Mouse (Mus musculus): ENCODE data around the gene BC048562. TPM values are rescaled to one million over a fixed set of nuclear protein-coding genes. Genes with fewer than 3 reads are reported as not detected.

BC048562 gene
- not detected in 2 replicates for polyA plus RNA-seq (2015; fragmentation: Nextera tagmentation; extraction: Ambion mirVana)

GRCm38 (mm10) chr9:108436182-108436581, at the start of gene BC048562:
TSS of gene BC048562 (plus strand) at chr9:108436482.
- 69% methylated on average over 3 of the region's 3 CpGs for WGBS
- Histone ChIP-seq H3K4me1 (peaks cover 23% of the 10 kb centered on the region), H3K4me3 (replicated peaks) (no peak within 1 kb of the TSS), H3K9ac (no peak within 1 kb of the TSS), H3K4me2 (replicated peaks) (no peak within 1 kb of the TSS), H3K27me3 (no peaks in the 10 kb centered on the region), H3K9me3 (replicated peaks) (no peaks in the 10 kb centered on the region), H3K27ac (replicated peaks) (no peak within 1 kb of the TSS), H3K36me3 (no peaks in the 10 kb centered on the region)
- no peak for ATAC-seq (ENCODE audit: insufficient number of reproducible peaks, low FRiP score, low TSS enrichment, low read depth)

- H3K36me3 ChIP-seq = peaks cover 89% of the 10 kb centered on the region
- no peaks in the 10 kb centered on the region for H3K9me3 ChIP-seq (replicated peaks)
- no peak overlapping the region for H3K27ac ChIP-seq (replicated peaks)
- whole genome bisulfite sequencing = 89% methylated on average over 4 of the region's 4 CpGs
- H3K4me3 ChIP-seq (replicated peaks) = no peak overlapping the region
- H3K4me2 ChIP-seq (replicated peaks) = no peak overlapping the region
- H3K9ac ChIP-seq = no peak overlapping the region
- no peaks in the 10 kb centered on the region for H3K4me1 ChIP-seq
- no peaks in the 10 kb centered on the region for H3K27me3 ChIP-seq
- no peak for ATAC-seq (ENCODE audit: insufficient number of reproducible peaks, low FRiP score, low TSS enrichment, low read depth)
Measured at GRCm38 (mm10) chr9:108386816-108387215, 49.5 kb upstream of the BC048562 start.

DNA sequence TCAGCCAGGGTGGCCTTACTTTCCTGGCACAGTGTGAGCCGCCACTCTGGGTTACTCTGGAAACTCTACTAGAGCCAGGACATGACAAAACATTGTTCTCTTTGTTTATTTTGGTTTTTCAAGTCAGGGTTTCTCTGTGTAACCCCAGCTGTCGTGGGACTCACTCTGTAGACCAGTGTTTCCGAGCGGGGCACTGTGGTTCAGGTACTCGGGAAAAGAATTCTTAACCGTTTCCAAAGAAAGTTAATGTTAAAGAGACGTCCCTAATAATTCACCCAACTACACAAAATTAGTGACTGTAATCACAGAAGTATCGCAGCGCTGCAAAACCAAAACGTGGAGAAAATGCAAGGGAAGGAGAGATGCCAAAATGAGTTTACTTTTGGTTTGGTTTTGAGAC, 47.7 kb upstream of the BC048562 start:
- H3K9me3 ChIP-seq (replicated peaks) = no peaks in the 10 kb centered on the region
- H3K27ac ChIP-seq (replicated peaks) = no peak overlapping the region
- no peak overlapping the region for H3K4me2 ChIP-seq (replicated peaks)
- no peak overlapping the region for H3K4me3 ChIP-seq (replicated peaks)
- no peak overlapping the region for H3K9ac ChIP-seq
- H3K36me3 ChIP-seq = peaks cover 92% of the 10 kb centered on the region
- ATAC-seq (ENCODE audit: insufficient number of reproducible peaks, low FRiP score, low TSS enrichment, low read depth) = no peak
- WGBS = 89% methylated on average over 10 of the region's 10 CpGs
- H3K27me3 ChIP-seq = no peaks in the 10 kb centered on the region
- H3K4me1 ChIP-seq = no peaks in the 10 kb centered on the region

- 83% methylated on average over 6 of the region's 6 CpGs for WGBS
- no peak for ATAC-seq (ENCODE audit: insufficient number of reproducible peaks, low FRiP score, low TSS enrichment, low read depth)
- H3K9ac ChIP-seq = no peak overlapping the region
- no peaks in the 10 kb centered on the region for H3K9me3 ChIP-seq (replicated peaks)
- H3K4me3 ChIP-seq (replicated peaks) = no peak overlapping the region
- H3K27ac ChIP-seq (replicated peaks) = no peak overlapping the region
- H3K4me2 ChIP-seq (replicated peaks) = no peak overlapping the region
- H3K27me3 ChIP-seq = no peaks in the 10 kb centered on the region
- no peaks in the 10 kb centered on the region for H3K4me1 ChIP-seq
- peaks cover 87% of the 10 kb centered on the region for H3K36me3 ChIP-seq
Measured at GRCm38 (mm10) chr9:108389220-108389619, 47.1 kb upstream of the BC048562 start.

GRCm38 (mm10) chr9:108392676-108393075, 43.6 kb upstream of the BC048562 start, which contains the start of gene 1700102P08Rik:
TSS of gene 1700102P08Rik (plus strand) at chr9:108392805.
- Histone ChIP-seq H3K27ac (replicated peaks) (no peak within 1 kb of the TSS), H3K9me3 (replicated peaks) (no peaks in the 10 kb centered on the region), H3K4me1 (no peaks in the 10 kb centered on the region), H3K9ac (no peak within 1 kb of the TSS), H3K36me3 (peaks cover 66% of the 10 kb centered on the region), H3K4me2 (replicated peaks) (no peak within 1 kb of the TSS), H3K27me3 (no peaks in the 10 kb centered on the region), H3K4me3 (replicated peaks) (no peak within 1 kb of the TSS)
- WGBS = 60% methylated on average over 18 of the region's 18 CpGs
- ATAC-seq (ENCODE audit: insufficient number of reproducible peaks, low FRiP score, low TSS enrichment, low read depth) = no peak

- no peak for ATAC-seq (ENCODE audit: insufficient number of reproducible peaks, low FRiP score, low TSS enrichment, low read depth)
- 90% methylated on average over 6 of the region's 6 CpGs for WGBS
Measured at GRCm38 (mm10) chr9:108394191-108394590, 42.1 kb upstream of the BC048562 start.

GRCm38 (mm10) chr9:108395427-108395826, 40.9 kb upstream of the BC048562 start:
- WGBS = 88% methylated on average over 1 of the region's 1 CpGs
- Histone ChIP-seq H3K27me3 (no peaks in the 10 kb centered on the region), H3K36me3 (peaks cover 40% of the 10 kb centered on the region), H3K4me2 (replicated peaks) (no peak overlapping the region), H3K4me1 (no peaks in the 10 kb centered on the region), H3K27ac (replicated peaks) (no peak overlapping the region), H3K4me3 (replicated peaks) (no peak overlapping the region), H3K9ac (no peak overlapping the region), H3K9me3 (replicated peaks) (no peaks in the 10 kb centered on the region)
- ATAC-seq (ENCODE audit: insufficient number of reproducible peaks, low FRiP score, low TSS enrichment, low read depth) = no peak

More at GRCm38 (mm10) chr9:108394191-108394590, 42.1 kb upstream of the BC048562 start:
- Histone ChIP-seq H3K4me1 (no peaks in the 10 kb centered on the region), H3K9me3 (replicated peaks) (no peaks in the 10 kb centered on the region), H3K27ac (replicated peaks) (no peak overlapping the region), H3K36me3 (peaks cover 51% of the 10 kb centered on the region), H3K9ac (no peak overlapping the region), H3K4me2 (replicated peaks) (no peak overlapping the region), H3K4me3 (replicated peaks) (no peak overlapping the region), H3K27me3 (no peaks in the 10 kb centered on the region)

DNA sequence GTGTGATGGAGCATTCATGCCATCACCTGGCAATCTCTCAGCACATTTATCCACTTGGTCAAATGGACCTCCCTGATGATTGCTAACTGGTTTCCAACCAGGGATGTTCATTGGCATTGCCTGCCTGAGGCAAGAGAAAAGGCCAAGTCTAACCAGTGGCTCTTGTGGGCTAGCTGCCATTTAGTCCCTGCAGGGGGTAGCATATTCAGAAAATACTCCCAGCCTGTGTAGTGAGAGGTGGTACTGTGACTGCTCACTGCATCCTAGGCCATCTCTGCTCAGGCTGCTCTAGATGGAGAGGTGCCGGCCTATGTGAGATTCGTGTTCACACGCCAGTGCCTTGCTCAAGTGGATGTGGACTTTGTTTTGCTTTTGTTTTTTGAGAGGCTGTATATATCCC, 38.0 kb upstream of the BC048562 start:
- H3K9me3 ChIP-seq (replicated peaks) = no peaks in the 10 kb centered on the region
- 90% methylated on average over 3 of the region's 3 CpGs for WGBS

GRCm38 (mm10) chr9:108401186-108401960, 34.9 kb upstream of the BC048562 start:
- H3K36me3 ChIP-seq = no peaks in the 10 kb centered on the region
- no peak overlapping the region for H3K4me2 ChIP-seq (replicated peaks)
- no peaks in the 10 kb centered on the region for H3K9me3 ChIP-seq (replicated peaks)
- H3K4me1 ChIP-seq = no peaks in the 10 kb centered on the region
- no peak overlapping the region for H3K4me3 ChIP-seq (replicated peaks)
- WGBS = 51% methylated on average over 7 of the region's 7 CpGs
- H3K9ac ChIP-seq = no peak overlapping the region
- no peak overlapping the region for H3K27ac ChIP-seq (replicated peaks)
- H3K27me3 ChIP-seq = no peaks in the 10 kb centered on the region
- ATAC-seq (ENCODE audit: insufficient number of reproducible peaks, low FRiP score, low TSS enrichment, low read depth) = no peak

More for the DNA sequence above, 38.0 kb upstream of the BC048562 start:
- no peak for ATAC-seq (ENCODE audit: insufficient number of reproducible peaks, low FRiP score, low TSS enrichment, low read depth)
- Histone ChIP-seq H3K36me3 (peaks cover 14% of the 10 kb centered on the region), H3K4me2 (replicated peaks) (no peak overlapping the region), H3K27ac (replicated peaks) (no peak overlapping the region), H3K4me3 (replicated peaks) (no peak overlapping the region), H3K4me1 (no peaks in the 10 kb centered on the region), H3K9ac (no peak overlapping the region), H3K27me3 (no peaks in the 10 kb centered on the region)

GRCm38 (mm10) chr9:108403081-108403480, 33.2 kb upstream of the BC048562 start:
- H3K9ac ChIP-seq = no peak overlapping the region
- no peaks in the 10 kb centered on the region for H3K4me1 ChIP-seq
- H3K27me3 ChIP-seq = no peaks in the 10 kb centered on the region
- no peak overlapping the region for H3K27ac ChIP-seq (replicated peaks)
- no peak overlapping the region for H3K4me3 ChIP-seq (replicated peaks)
- WGBS = 73% methylated on average over 4 of the region's 4 CpGs
- no peak overlapping the region for H3K4me2 ChIP-seq (replicated peaks)
- no peak for ATAC-seq (ENCODE audit: insufficient number of reproducible peaks, low FRiP score, low TSS enrichment, low read depth)
- no peaks in the 10 kb centered on the region for H3K36me3 ChIP-seq
- H3K9me3 ChIP-seq (replicated peaks) = no peaks in the 10 kb centered on the region

DNA sequence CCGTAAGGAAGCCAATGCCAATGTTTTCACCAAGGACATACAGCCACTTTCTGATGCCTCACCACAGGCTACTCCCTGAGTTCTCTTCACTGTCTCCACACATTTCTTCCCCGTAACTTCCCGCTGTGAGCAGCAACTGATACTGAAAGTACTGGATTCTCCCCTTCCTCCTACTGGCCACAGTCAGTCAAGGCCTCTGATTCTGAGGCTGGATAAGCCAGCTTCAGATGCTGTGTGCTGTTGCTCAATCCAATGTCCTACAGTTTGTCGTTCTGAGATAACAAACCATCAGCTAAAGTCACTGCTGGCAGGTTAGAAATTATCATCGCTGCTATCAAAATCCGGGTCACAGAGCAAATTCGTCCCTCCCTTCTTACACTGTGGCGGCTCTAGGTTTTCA, 31.8 kb upstream of the BC048562 start:
- Histone ChIP-seq H3K36me3 (no peaks in the 10 kb centered on the region), H3K9me3 (replicated peaks) (no peaks in the 10 kb centered on the region), H3K4me2 (replicated peaks) (no peak overlapping the region), H3K9ac (no peak overlapping the region), H3K27me3 (no peaks in the 10 kb centered on the region), H3K4me3 (replicated peaks) (no peak overlapping the region), H3K27ac (replicated peaks) (no peak overlapping the region), H3K4me1 (no peaks in the 10 kb centered on the region)
- ATAC-seq (ENCODE audit: insufficient number of reproducible peaks, low FRiP score, low TSS enrichment, low read depth) = no peak
- WGBS = 78% methylated on average over 8 of the region's 8 CpGs

DNA sequence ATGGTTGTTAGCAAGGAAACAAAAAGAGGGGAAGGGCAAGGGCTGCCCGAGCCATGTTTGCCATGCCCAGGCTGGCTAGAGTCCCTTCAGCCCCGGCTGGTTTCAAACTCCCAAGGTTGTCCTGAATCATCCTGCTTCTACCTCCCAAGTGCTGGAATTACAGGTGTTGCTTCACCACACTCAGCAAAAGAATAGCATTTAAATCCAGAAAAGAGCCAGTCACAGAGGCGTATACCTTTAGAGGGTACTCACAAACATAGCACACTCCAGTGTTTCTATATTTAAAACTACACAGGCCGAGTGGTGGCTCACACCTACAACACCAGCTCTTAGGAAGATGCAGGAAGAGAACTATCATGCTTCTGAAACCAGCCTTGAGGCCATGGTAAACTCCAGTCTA, 26.7 kb upstream of the BC048562 start:
- H3K4me3 ChIP-seq (replicated peaks) = no peak overlapping the region
- 82% methylated on average over 4 of the region's 4 CpGs for WGBS
- H3K4me1 ChIP-seq = no peaks in the 10 kb centered on the region
- H3K9me3 ChIP-seq (replicated peaks) = no peaks in the 10 kb centered on the region
- ATAC-seq (ENCODE audit: insufficient number of reproducible peaks, low FRiP score, low TSS enrichment, low read depth) = no peak
- H3K9ac ChIP-seq = no peak overlapping the region
- no peak overlapping the region for H3K4me2 ChIP-seq (replicated peaks)
- no peaks in the 10 kb centered on the region for H3K36me3 ChIP-seq
- H3K27ac ChIP-seq (replicated peaks) = no peak overlapping the region
- no peaks in the 10 kb centered on the region for H3K27me3 ChIP-seq
